Mouse (Mus musculus): ENCODE measurements around the gene Scube3. TPM values are rescaled to one million over a fixed set of nuclear protein-coding genes. Genes with fewer than 3 reads are reported as not detected.

Gene Scube3
- polyA plus RNA-seq, 1 experiment, result not detected

- H3K27me3 ChIP-seq (ENCODE audit: control insufficient read depth), result peaks cover 10% of the 10 kb centered on the region
- no peak overlapping the region for H3K4me3 ChIP-seq (replicated peaks)
- peaks cover 18% of the 10 kb centered on the region for H3K4me1 ChIP-seq (ENCODE audit: control insufficient read depth)
- H3K36me3 ChIP-seq (ENCODE audit: control insufficient read depth), result no peaks in the 10 kb centered on the region
- H3K9me3 ChIP-seq (ENCODE audit: control insufficient read depth, low read length), result no peaks in the 10 kb centered on the region
- TF ChIP-seq GATA1 (IDR thresholded peaks at IDR 0.05; ENCODE audit: low read length) (no peak), TAL1 (IDR thresholded peaks at IDR 0.05; ENCODE audit: low read length) (no peak)
Measured at GRCm38 (mm10) chr17:28180331-28180730, 38.4 kb downstream of the Scube3 start.

- Histone ChIP-seq H3K4me3 (replicated peaks) (no peak overlapping the region), H3K27me3 (ENCODE audit: control insufficient read depth) (peaks cover 7% of the 10 kb centered on the region), H3K36me3 (ENCODE audit: control insufficient read depth) (no peaks in the 10 kb centered on the region), H3K4me1 (ENCODE audit: control insufficient read depth) (peaks cover 18% of the 10 kb centered on the region), H3K9me3 (ENCODE audit: control insufficient read depth, low read length) (no peaks in the 10 kb centered on the region)
- TF ChIP-seq TAL1 (IDR thresholded peaks at IDR 0.05; ENCODE audit: low read length) (no peak), GATA1 (IDR thresholded peaks at IDR 0.05; ENCODE audit: low read length) (no peak)
Measured at GRCm38 (mm10) chr17:28180783-28181544, 39.0 kb downstream of the Scube3 start.

GRCm38 (mm10) chr17:28184971-28185638 is 43.2 kb downstream of the Scube3 start:
- no peak overlapping the region for H3K4me3 ChIP-seq (replicated peaks)
- no peaks in the 10 kb centered on the region for H3K27me3 ChIP-seq (ENCODE audit: control insufficient read depth)
- no peaks in the 10 kb centered on the region; the same call in 1 of the 2 replicates for H3K4me1 ChIP-seq (ENCODE audit: control insufficient read depth)
- no peaks in the 10 kb centered on the region; the same call in 1 of the 2 replicates for H3K36me3 ChIP-seq (ENCODE audit: control insufficient read depth)
- TF ChIP-seq TAL1 (IDR thresholded peaks at IDR 0.05; ENCODE audit: low read length), result no peak
- no peak for TF ChIP-seq GATA1 (IDR thresholded peaks at IDR 0.05; ENCODE audit: low read length)
- no peaks in the 10 kb centered on the region for H3K9me3 ChIP-seq (ENCODE audit: control insufficient read depth, low read length)

GRCm38 (mm10) chr17:28188313-28188712 is 46.4 kb downstream of the Scube3 start:
- no peaks in the 10 kb centered on the region for H3K27me3 ChIP-seq (ENCODE audit: control insufficient read depth)
- no peak overlapping the region for H3K4me3 ChIP-seq (replicated peaks)
- peaks cover 2% of the 10 kb centered on the region; the same call in 1 of the 2 replicates for H3K36me3 ChIP-seq (ENCODE audit: control insufficient read depth)
- no peak for TF ChIP-seq TAL1 (IDR thresholded peaks at IDR 0.05; ENCODE audit: low read length)
- no peak for TF ChIP-seq GATA1 (IDR thresholded peaks at IDR 0.05; ENCODE audit: low read length)
- no peaks in the 10 kb centered on the region for H3K4me1 ChIP-seq (ENCODE audit: control insufficient read depth)
- H3K9me3 ChIP-seq (ENCODE audit: control insufficient read depth, low read length), result no peaks in the 10 kb centered on the region

- no peaks in the 10 kb centered on the region for H3K4me1 ChIP-seq (ENCODE audit: control insufficient read depth)
- no peaks in the 10 kb centered on the region for H3K27me3 ChIP-seq (ENCODE audit: control insufficient read depth)
- no peak overlapping the region for H3K4me3 ChIP-seq (replicated peaks)
- no peaks in the 10 kb centered on the region for H3K9me3 ChIP-seq (ENCODE audit: control insufficient read depth, low read length)
- peaks cover 12% of the 10 kb centered on the region for H3K36me3 ChIP-seq (ENCODE audit: control insufficient read depth)
- TF ChIP-seq TAL1 (IDR thresholded peaks at IDR 0.05; ENCODE audit: low read length) (no peak), GATA1 (IDR thresholded peaks at IDR 0.05; ENCODE audit: low read length) (no peak)
Measured at GRCm38 (mm10) chr17:28192754-28193153, 50.8 kb downstream of the Scube3 start.

GRCm38 (mm10) chr17:28193559-28193958 is 51.6 kb downstream of the Scube3 start:
- Histone ChIP-seq H3K36me3 (ENCODE audit: control insufficient read depth) (peaks cover 13% of the 10 kb centered on the region), H3K4me1 (ENCODE audit: control insufficient read depth) (no peaks in the 10 kb centered on the region), H3K27me3 (ENCODE audit: control insufficient read depth) (no peaks in the 10 kb centered on the region), H3K4me3 (replicated peaks) (no peak overlapping the region), H3K9me3 (ENCODE audit: control insufficient read depth, low read length) (no peaks in the 10 kb centered on the region)
- TF ChIP-seq GATA1 (IDR thresholded peaks at IDR 0.05; ENCODE audit: low read length) (no peak), TAL1 (IDR thresholded peaks at IDR 0.05; ENCODE audit: low read length) (no peak)

- no peaks in the 10 kb centered on the region for H3K9me3 ChIP-seq (ENCODE audit: control insufficient read depth, low read length)
- peaks cover 13% of the 10 kb centered on the region for H3K36me3 ChIP-seq (ENCODE audit: control insufficient read depth)
- TF ChIP-seq TAL1 (IDR thresholded peaks at IDR 0.05; ENCODE audit: low read length) (no peak), GATA1 (IDR thresholded peaks at IDR 0.05; ENCODE audit: low read length) (no peak)
- H3K4me3 ChIP-seq (replicated peaks), result no peak overlapping the region
- no peaks in the 10 kb centered on the region for H3K4me1 ChIP-seq (ENCODE audit: control insufficient read depth)
- H3K27me3 ChIP-seq (ENCODE audit: control insufficient read depth), result no peaks in the 10 kb centered on the region
Measured at GRCm38 (mm10) chr17:28195033-28195432, 53.1 kb downstream of the Scube3 start.

GRCm38 (mm10) chr17:28197646-28198045 is 55.7 kb downstream of the Scube3 start:
- H3K36me3 ChIP-seq (ENCODE audit: control insufficient read depth), result peaks cover 20% of the 10 kb centered on the region

GRCm38 (mm10) chr17:28201982-28202381 is 60.0 kb downstream of the Scube3 start:
- peaks cover 18% of the 10 kb centered on the region for H3K36me3 ChIP-seq (ENCODE audit: control insufficient read depth)
- no peaks in the 10 kb centered on the region for H3K9me3 ChIP-seq (ENCODE audit: control insufficient read depth, low read length)
- H3K4me1 ChIP-seq (ENCODE audit: control insufficient read depth), result peaks cover 3% of the 10 kb centered on the region
- TF ChIP-seq TAL1 (IDR thresholded peaks at IDR 0.05; ENCODE audit: low read length) (no peak), GATA1 (IDR thresholded peaks at IDR 0.05; ENCODE audit: low read length) (no peak)
- no peak overlapping the region for H3K4me3 ChIP-seq (replicated peaks)
- H3K27me3 ChIP-seq (ENCODE audit: control insufficient read depth), result no peaks in the 10 kb centered on the region

More at GRCm38 (mm10) chr17:28197646-28198045, 55.7 kb downstream of the Scube3 start:
- no peaks in the 10 kb centered on the region for H3K4me1 ChIP-seq (ENCODE audit: control insufficient read depth)
- no peaks in the 10 kb centered on the region for H3K9me3 ChIP-seq (ENCODE audit: control insufficient read depth, low read length)
- H3K27me3 ChIP-seq (ENCODE audit: control insufficient read depth), result no peaks in the 10 kb centered on the region
- no peak for TF ChIP-seq GATA1 (IDR thresholded peaks at IDR 0.05; ENCODE audit: low read length)
- TF ChIP-seq TAL1 (IDR thresholded peaks at IDR 0.05; ENCODE audit: low read length), result no peak
- no peak overlapping the region for H3K4me3 ChIP-seq (replicated peaks)

All from erythroblast, embryonic 14.5 days (primary cell).